Mouse (Mus musculus): ENCODE measurements around the gene Vac14. TPM values are rescaled to one million over a fixed set of nuclear protein-coding genes. Genes with fewer than 3 reads are reported as not detected.

Gene Vac14
- total RNA-seq, 2 experiments from 2014 or later: 12.5 to 15.4 TPM

- DNase-seq: no peak
- intact Hi-C loops (cut with DNase I; ENCODE audit: low total_unique reads): loop anchor here (5.0 kb wide), 1 partner anchor 39 kb away; no protein-coding TSS in a partner anchor
These were observed 88.0 kb downstream of the Vac14 start for GRCm38 (mm10) chr8:110706288-110706870.

- no peak for DNase-seq
- intact Hi-C loops (cut with DNase I; ENCODE audit: low total_unique reads): loop anchor here (5.0 kb wide), 1 partner anchor 41 kb away; no protein-coding TSS in a partner anchor
These were observed 90.0 kb downstream of the Vac14 start for GRCm38 (mm10) chr8:110708429-110708828.

GRCm38 (mm10) chr8:110710593-110710992 is 92.2 kb downstream of the Vac14 start:
- no peak for DNase-seq
- intact Hi-C loops (cut with DNase I; ENCODE audit: low total_unique reads): no loop called here

- no peak for DNase-seq
- intact Hi-C loops (cut with DNase I; ENCODE audit: low total_unique reads): no loop called here
These were observed 93.0 kb downstream of the Vac14 start for GRCm38 (mm10) chr8:110711271-110711934.

GRCm38 (mm10) chr8:110713073-110713472 is 94.7 kb downstream of the Vac14 start:
- peak; percentile 85 for DNase-seq
- intact Hi-C loops (cut with DNase I; ENCODE audit: low total_unique reads): no loop called here

- DNase-seq: peak; percentile 4
- intact Hi-C loops (cut with DNase I; ENCODE audit: low total_unique reads): no loop called here
These were observed 96.6 kb downstream of the Vac14 start for GRCm38 (mm10) chr8:110714827-110715519.

- intact Hi-C loops (cut with DNase I; ENCODE audit: low total_unique reads): no loop called here
- DNase-seq: peak; percentile 53
These were observed 97.7 kb downstream of the Vac14 start for GRCm38 (mm10) chr8:110716075-110716474.

GRCm38 (mm10) chr8:110717131-110717530 is 98.7 kb downstream of the Vac14 start:
- intact Hi-C loops (cut with DNase I; ENCODE audit: low total_unique reads): no loop called here
- DNase-seq: no peak

- intact Hi-C loops (cut with DNase I; ENCODE audit: low total_unique reads): no loop called here
- DNase-seq: no peak
These were observed 100.0 kb downstream of the Vac14 start for GRCm38 (mm10) chr8:110718209-110718968.

- peak; percentile 86 for DNase-seq
- intact Hi-C loops (cut with DNase I; ENCODE audit: low total_unique reads): no loop called here
These were observed 100.7 kb downstream of the Vac14 start for GRCm38 (mm10) chr8:110718969-110719670.

GRCm38 (mm10) chr8:110719898-110720653 is 101.7 kb downstream of the Vac14 start:
- intact Hi-C loops (cut with DNase I; ENCODE audit: low total_unique reads): no loop called here

GRCm38 (mm10) chr8:110720685-110721598 is 102.6 kb downstream of the Vac14 start, which contains the start of gene Mtss1l:
Gene Mtss1l (plus strand): TSS chr8:110721476.
- DNase-seq: peak; percentile 90
- intact Hi-C loops (cut with DNase I; ENCODE audit: low total_unique reads): no loop called here

More at GRCm38 (mm10) chr8:110719898-110720653, 101.7 kb downstream of the Vac14 start:
- DNase-seq: no peak

GRCm38 (mm10) chr8:110721606-110722413 is 103.4 kb downstream of the Vac14 start:
- no peak for DNase-seq
- intact Hi-C loops (cut with DNase I; ENCODE audit: low total_unique reads): no loop called here

GRCm38 (mm10) chr8:110722414-110723011 is 104.1 kb downstream of the Vac14 start:
- no peak for DNase-seq
- intact Hi-C loops (cut with DNase I; ENCODE audit: low total_unique reads): no loop called here

- DNase-seq: no peak
- intact Hi-C loops (cut with DNase I; ENCODE audit: low total_unique reads): loop anchor here (2.0 kb wide), 1 partner anchor 78 kb away; no protein-coding TSS in a partner anchor
These were observed 106.1 kb downstream of the Vac14 start for GRCm38 (mm10) chr8:110724493-110724892.

Measured in gastrocnemius, postnatal 14 days (tissue).